Mouse (Mus musculus) forebrain, embryonic 14.5 days (tissue): ENCODE data around the gene Adrb1. TPM values are rescaled to one million over a fixed set of nuclear protein-coding genes. Genes with fewer than 3 reads are reported as not detected.
A peak's percentile ranks its signal among the peaks of the same experiment; 100 is the strongest.

Experiments used
- ATAC-seq: fragments of 200-750 bp; cut with Nextera tagmentation; 2 replicates; pipeline ENCODE4 v1.8.0; 2017; ENCODE audit warnings: mild to moderate bottlenecking, moderate library complexity
- DNase-seq: peaks from one replicate; pipeline ENCODE4 v3.0.0-alpha.2; 2015; ENCODE audit warnings: low spot score
- H3K27ac ChIP-seq: fragments of 300-500 bp; sonication (generic); 2 replicates; pipeline ENCODE4 v1.5.1; 2014; ENCODE audit warnings: low read depth, mild to moderate bottlenecking, control low read depth, low read length, moderate library complexity
- H3K27me3 ChIP-seq: fragments of 300-500 bp; sonication (generic); replicated peaks from 2 replicates; pipeline ENCODE4 v1.6.1; 2014; ENCODE audit warnings: low read length, control low read depth, mixed read lengths; ENCODE audit not compliant: control insufficient read depth, insufficient read depth
- H3K36me3 ChIP-seq: fragments of 300-500 bp; sonication (generic); 2 replicates; pipeline ENCODE4 v1.6.1; 2014; ENCODE audit warnings: low read length, control low read depth; ENCODE audit not compliant: control insufficient read depth, insufficient read depth
- H3K4me1 ChIP-seq: fragments of 300-500 bp; sonication (generic); 2 replicates; pipeline ENCODE4 v1.6.1; 2014; ENCODE audit warnings: antibody characterized with exemption, low read length, control low read depth; ENCODE audit not compliant: control insufficient read depth, insufficient read depth
- H3K4me2 ChIP-seq: fragments of 300-500 bp; sonication (generic); 2 replicates; pipeline ENCODE4 v1.6.1; 2014; ENCODE audit warnings: mild to moderate bottlenecking, control low read depth, low read length
- H3K4me3 ChIP-seq: fragments of 300-500 bp; sonication (generic); 2 replicates; pipeline ENCODE4 v1.5.1; 2014; ENCODE audit warnings: low read depth, low read length, control low read depth
- H3K9ac ChIP-seq: fragments of 300-500 bp; sonication (generic); 2 replicates; pipeline ENCODE4 v1.6.1; 2014; ENCODE audit warnings: mild to moderate bottlenecking, low read length, control low read depth, moderate library complexity
- H3K9me3 ChIP-seq: fragments of 300-500 bp; sonication (generic); replicated peaks from 2 replicates; pipeline ENCODE4 v1.6.1; 2016; ENCODE audit warnings: low read length, control low read depth, mixed read lengths; ENCODE audit not compliant: control insufficient read depth
- WGBS: fragments of 180-500 bp; shearing (Covaris S2); extraction: QIAGEN DNeasy Blood & Tissue Kit; methylation state at CpG from one replicate; pipeline ENCODE4 v1.1.7; 2014; 5-methylcytosine and 5-hydroxymethylcytosine counted together
- polyA plus RNA-seq: library from polyadenylated mRNA; unstranded; fragments of >200 nt; fragmentation: Nextera tagmentation; extraction: Ambion mirVana; gene quantifications from 2 replicates; pipeline ENCODE4 v1.2.1, GENCODE M21; 2014

The Adrb1 gene
- polyA plus RNA-seq: 1.1 and 1.7 TPM in 2 replicates

GRCm38 (mm10) chr19:56721387-56722211, at the start of gene Adrb1:
TSS of gene Adrb1 (plus strand) at chr19:56722199.
- Histone ChIP-seq H3K9ac (peak within 1 kb of the TSS; percentile 64), H3K4me1 (peaks cover 15% of the 10 kb centered on the region), H3K27me3 (peaks cover 56% of the 10 kb centered on the region), H3K4me2 (peak within 1 kb of the TSS; percentile 94), H3K9me3 (no peaks in the 10 kb centered on the region), H3K27ac (peak within 1 kb of the TSS; percentile 41; the same call in 1 of the 2 replicates), H3K36me3 (no peaks in the 10 kb centered on the region), H3K4me3 (peak within 1 kb of the TSS; percentile 52)
- ATAC-seq: peak; percentile 76
- peak; percentile 71 for DNase-seq
- WGBS: 2% methylated on average over 33 of the region's 63 CpGs

- Histone ChIP-seq H3K27me3 (no peaks in the 10 kb centered on the region), H3K9me3 (no peaks in the 10 kb centered on the region), H3K27ac (no peak overlapping the region), H3K36me3 (no peaks in the 10 kb centered on the region), H3K9ac (no peak overlapping the region), H3K4me2 (no peak overlapping the region), H3K4me3 (no peak overlapping the region), H3K4me1 (no peaks in the 10 kb centered on the region)
- 94% methylated on average over 5 of the region's 5 CpGs for WGBS
- no peak for DNase-seq
- no peak for ATAC-seq
Measured at GRCm38 (mm10) chr19:56675690-56676089, 46.3 kb upstream of the Adrb1 start.

- Histone ChIP-seq H3K9me3 (no peaks in the 10 kb centered on the region), H3K36me3 (no peaks in the 10 kb centered on the region), H3K27me3 (no peaks in the 10 kb centered on the region), H3K4me1 (no peaks in the 10 kb centered on the region), H3K4me3 (no peak overlapping the region), H3K4me2 (no peak overlapping the region), H3K27ac (no peak overlapping the region), H3K9ac (no peak overlapping the region)
- DNase-seq (no peak), ATAC-seq (no peak)
- WGBS: 92% methylated on average over 4 of the region's 4 CpGs
Measured at GRCm38 (mm10) chr19:56676506-56676905, 45.5 kb upstream of the Adrb1 start.

- H3K4me1 ChIP-seq: no peaks in the 10 kb centered on the region
- 73% methylated on average over 8 of the region's 8 CpGs for WGBS
- H3K27ac ChIP-seq: no peak overlapping the region
- no peak overlapping the region for H3K9ac ChIP-seq
- no peaks in the 10 kb centered on the region for H3K27me3 ChIP-seq
- H3K4me2 ChIP-seq: no peak overlapping the region
- H3K36me3 ChIP-seq: no peaks in the 10 kb centered on the region
- no peak for ATAC-seq
- no peaks in the 10 kb centered on the region for H3K9me3 ChIP-seq
- no peak for DNase-seq
- no peak overlapping the region for H3K4me3 ChIP-seq
Measured at GRCm38 (mm10) chr19:56677611-56678010, 44.4 kb upstream of the Adrb1 start.

- Histone ChIP-seq H3K27ac (no peak overlapping the region), H3K27me3 (no peaks in the 10 kb centered on the region), H3K9ac (no peak overlapping the region), H3K4me1 (no peaks in the 10 kb centered on the region), H3K4me3 (no peak overlapping the region), H3K4me2 (no peak overlapping the region), H3K9me3 (no peaks in the 10 kb centered on the region), H3K36me3 (no peaks in the 10 kb centered on the region)
- no peak for ATAC-seq
- WGBS: 89% methylated on average over 9 of the region's 9 CpGs
- no peak for DNase-seq
Measured at GRCm38 (mm10) chr19:56678516-56678915, 43.5 kb upstream of the Adrb1 start.

GRCm38 (mm10) chr19:56679213-56679965, 42.6 kb upstream of the Adrb1 start:
- Histone ChIP-seq H3K27me3 (no peaks in the 10 kb centered on the region), H3K27ac (no peak overlapping the region), H3K4me2 (no peak overlapping the region), H3K9ac (no peak overlapping the region), H3K4me3 (no peak overlapping the region), H3K9me3 (no peaks in the 10 kb centered on the region), H3K36me3 (no peaks in the 10 kb centered on the region), H3K4me1 (no peaks in the 10 kb centered on the region)
- DNase-seq (no peak), ATAC-seq (no peak)
- WGBS: 91% methylated on average over 18 of the region's 18 CpGs

- Histone ChIP-seq H3K4me2 (no peak overlapping the region), H3K27ac (no peak overlapping the region), H3K36me3 (no peaks in the 10 kb centered on the region), H3K9ac (no peak overlapping the region), H3K4me1 (no peaks in the 10 kb centered on the region), H3K9me3 (no peaks in the 10 kb centered on the region), H3K4me3 (no peak overlapping the region), H3K27me3 (no peaks in the 10 kb centered on the region)
- DNase-seq: no peak
- ATAC-seq: no peak
- WGBS: 91% methylated on average over 7 of the region's 7 CpGs
Measured at GRCm38 (mm10) chr19:56679992-56680391, 42.0 kb upstream of the Adrb1 start.

- Histone ChIP-seq H3K4me3 (no peak overlapping the region), H3K4me2 (no peak overlapping the region), H3K9me3 (no peaks in the 10 kb centered on the region), H3K4me1 (peaks cover 3% of the 10 kb centered on the region; the same call in 1 of the 2 replicates), H3K9ac (no peak overlapping the region), H3K36me3 (no peaks in the 10 kb centered on the region), H3K27me3 (no peaks in the 10 kb centered on the region), H3K27ac (no peak overlapping the region)
- 87% methylated on average over 7 of the region's 7 CpGs for WGBS
- ATAC-seq (no peak), DNase-seq (no peak)
Measured at GRCm38 (mm10) chr19:56682297-56682696, 39.7 kb upstream of the Adrb1 start.

GRCm38 (mm10) chr19:56682843-56683242, 39.2 kb upstream of the Adrb1 start:
- Histone ChIP-seq H3K36me3 (no peaks in the 10 kb centered on the region), H3K9me3 (no peaks in the 10 kb centered on the region), H3K4me1 (peaks cover 3% of the 10 kb centered on the region; the same call in 1 of the 2 replicates), H3K4me3 (no peak overlapping the region), H3K4me2 (no peak overlapping the region), H3K27ac (no peak overlapping the region), H3K9ac (no peak overlapping the region), H3K27me3 (no peaks in the 10 kb centered on the region)
- ATAC-seq (no peak), DNase-seq (no peak)
- 85% methylated on average over 7 of the region's 7 CpGs for WGBS
